Mouse (Mus musculus) G1E (cell line): ENCODE measurements at regions not wholly inside any gene's neighbourhood (a gene's known extent, or its start where the extent isn't known, plus 50 kb on each side); places are given as distances from the start of the nearest gene placed in this dataset.

Source experiments
- ATAC-seq: 2 replicates; pipeline ENCODE4 v1.8.0; 2016; ENCODE audit warnings: mild to moderate bottlenecking; ENCODE audit not compliant: insufficient number of reproducible peaks, poor library complexity, low FRiP score, severe bottlenecking; ENCODE audit errors: extremely low read depth
- DNase-seq: peaks from one replicate; pipeline ENCODE4 v3.0.0; 2012; ENCODE audit warnings: low spot score
- H3K27me3 ChIP-seq: 2 replicates; pipeline ENCODE4 v1.6.1; 2012; ENCODE audit warnings: mild to moderate bottlenecking, low read length, inconsistent platforms; ENCODE audit not compliant: insufficient read depth
- H3K36me3 ChIP-seq: replicated peaks from 2 replicates; pipeline ENCODE3; 2012; ENCODE audit warnings: mild to moderate bottlenecking, inconsistent platforms
- H3K4me1 ChIP-seq: 2 replicates; pipeline ENCODE4 v1.6.1; 2012; ENCODE audit warnings: low read depth, low read length, inconsistent platforms, mixed read lengths; ENCODE audit not compliant: insufficient read depth
- H3K4me3 ChIP-seq: 2 replicates; pipeline ENCODE4 v1.5.1; 2012; ENCODE audit warnings: low read depth, mild to moderate bottlenecking, inconsistent platforms, low read length, moderate library complexity, mixed read lengths
- H3K9me3 ChIP-seq: replicated peaks from 2 replicates; pipeline ENCODE4 v1.6.1; 2012; ENCODE audit warnings: inconsistent platforms
- CTCF ChIP-seq: IDR thresholded peaks from 2 replicates; pipeline ENCODE4 v1.5.1; 2012; ENCODE audit warnings: low read depth, low read length, inconsistent platforms, mixed read lengths
- GATA1 ChIP-seq: IDR thresholded peaks from 2 replicates; pipeline ENCODE4 v1.6.1; 2012; ENCODE audit warnings: borderline replicate concordance, low read length, inconsistent platforms, mixed read lengths
- GATA2 ChIP-seq: IDR thresholded peaks from 2 replicates; pipeline ENCODE4 v1.6.1; 2012; ENCODE audit warnings: low read depth, low read length, inconsistent platforms, borderline replicate concordance
- POLR2AphosphoS5 ChIP-seq: IDR thresholded peaks from 2 replicates; pipeline ENCODE4 v1.6.1; 2012; ENCODE audit warnings: low read depth, low read length, inconsistent platforms; ENCODE audit not compliant: insufficient replicate concordance
- TAL1 ChIP-seq: conservative IDR thresholded peaks from 2 replicates; pipeline ENCODE4 v1.6.1; 2012; ENCODE audit warnings: low read depth, low read length, inconsistent platforms, mixed read lengths

DNA sequence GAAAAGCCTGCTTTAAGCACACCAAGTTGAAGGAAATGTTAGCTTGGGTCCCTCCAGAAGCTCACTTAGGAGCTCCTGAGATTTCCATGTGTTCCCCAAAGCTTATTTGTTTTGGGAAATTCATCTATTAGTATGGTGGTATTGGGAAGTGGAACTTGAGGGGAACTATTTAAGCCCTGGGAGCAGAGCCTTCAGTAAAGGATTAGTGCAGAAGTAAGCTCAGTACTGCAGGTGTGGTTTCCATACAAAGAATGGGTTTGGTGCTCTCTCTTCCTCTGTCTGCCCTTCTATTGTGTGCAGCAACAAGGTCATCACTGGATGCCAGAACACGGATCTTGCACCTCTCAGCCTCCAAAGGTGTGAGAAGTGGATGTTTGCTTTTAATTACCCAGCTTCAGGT lies 57.2 kb downstream of the Foxa2 start:
- Histone ChIP-seq H3K27me3 (no peaks in the 10 kb centered on the region), H3K4me1 (no peaks in the 10 kb centered on the region), H3K4me3 (no peak overlapping the region), H3K36me3 (no peaks in the 10 kb centered on the region), H3K9me3 (peaks cover 14% of the 10 kb centered on the region)
- TF ChIP-seq GATA2 (no peak), TAL1 (no peak), POLR2AphosphoS5 (no peak), GATA1 (no peak), CTCF (no peak)
- DNase-seq (no peak), ATAC-seq (no peak)

DNA sequence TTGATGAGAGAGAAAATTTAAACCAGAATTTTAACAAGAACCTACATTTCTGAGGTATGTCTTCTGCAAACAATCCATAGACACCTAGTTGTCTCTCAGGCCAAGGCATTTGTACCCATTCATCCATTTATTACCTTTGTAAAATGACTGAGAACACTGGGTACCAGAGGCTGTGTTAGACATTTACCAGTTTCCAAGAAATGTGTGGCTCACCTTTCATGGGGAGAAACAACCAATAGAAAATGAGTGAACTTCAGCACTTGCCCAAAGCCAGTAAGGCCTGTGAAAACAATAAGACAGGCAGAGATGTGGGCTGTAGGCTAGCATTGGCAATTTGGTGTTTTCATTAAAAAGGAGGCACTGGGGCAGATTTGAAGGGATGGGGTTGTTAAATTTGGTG lies 58.2 kb downstream of the Foxa2 start:
- no peaks in the 10 kb centered on the region for H3K4me1 ChIP-seq
- H3K9me3 ChIP-seq, result peaks cover 17% of the 10 kb centered on the region
- H3K27me3 ChIP-seq, result no peaks in the 10 kb centered on the region
- no peak overlapping the region for H3K4me3 ChIP-seq
- TF ChIP-seq CTCF (no peak), GATA1 (no peak), TAL1 (no peak), POLR2AphosphoS5 (no peak), GATA2 (no peak)
- H3K36me3 ChIP-seq, result no peaks in the 10 kb centered on the region
- DNase-seq (no peak), ATAC-seq (no peak)

DNA sequence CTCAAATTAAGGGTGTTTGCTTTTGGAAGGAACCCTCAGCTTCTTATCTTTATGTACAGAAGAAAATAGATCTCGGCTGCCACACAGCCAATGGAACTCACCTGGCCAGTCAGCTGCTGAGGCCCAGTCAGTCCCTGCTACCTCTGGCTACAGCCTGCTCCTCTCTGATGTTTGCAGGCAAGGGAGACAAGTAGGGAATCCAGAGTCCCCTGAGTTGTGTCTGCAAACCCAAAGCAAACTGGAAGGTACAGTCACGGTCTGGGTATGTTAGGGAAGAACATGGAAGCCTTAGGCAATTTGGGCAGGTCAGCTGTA lies 61.6 kb downstream of the Foxa2 start:
- Histone ChIP-seq H3K9me3 (peaks cover 22% of the 10 kb centered on the region), H3K27me3 (no peaks in the 10 kb centered on the region), H3K36me3 (no peaks in the 10 kb centered on the region), H3K4me3 (no peak overlapping the region), H3K4me1 (no peaks in the 10 kb centered on the region)
- no peak for ATAC-seq
- TF ChIP-seq POLR2AphosphoS5, result no peak
- DNase-seq, result no peak

DNA sequence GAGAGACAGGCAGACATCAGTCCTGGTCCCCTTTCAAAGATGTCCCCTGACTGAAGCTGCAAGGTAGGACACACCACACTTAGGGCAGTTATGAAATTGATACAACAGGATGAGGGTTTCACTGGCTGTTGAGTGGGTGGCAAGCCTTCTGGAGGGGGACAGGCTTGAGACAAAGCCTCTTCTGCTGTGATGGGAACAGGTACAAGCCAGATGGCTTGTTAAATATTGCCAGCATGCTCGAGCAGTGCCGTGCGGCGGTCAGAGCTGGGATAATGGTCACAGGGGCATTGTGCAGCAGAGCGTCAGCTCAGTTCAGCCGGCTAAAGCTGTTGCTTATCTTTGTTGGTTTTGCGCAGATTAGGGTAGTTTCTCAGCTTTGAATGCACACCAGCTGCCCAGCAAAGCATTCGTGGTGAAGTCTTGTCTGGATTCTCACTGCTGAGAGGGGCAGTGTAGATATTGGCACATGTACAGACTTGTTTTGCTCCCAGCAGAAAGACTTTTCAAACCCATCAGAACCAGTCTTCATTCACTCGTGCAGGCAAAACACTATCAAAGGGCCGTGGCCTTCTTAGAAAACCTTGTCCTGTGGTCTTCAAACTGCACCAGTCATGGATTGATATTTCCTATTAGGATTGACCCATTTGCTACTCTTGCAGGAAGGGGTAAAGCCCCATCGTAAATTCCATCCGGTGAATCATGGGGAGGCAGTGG lies 62.1 kb downstream of the Foxa2 start:
- TF ChIP-seq GATA1 (no peak), CTCF (no peak), GATA2 (no peak), POLR2AphosphoS5 (no peak), TAL1 (no peak)
- Histone ChIP-seq H3K4me3 (no peak overlapping the region), H3K9me3 (peaks cover 24% of the 10 kb centered on the region), H3K4me1 (no peaks in the 10 kb centered on the region), H3K27me3 (no peaks in the 10 kb centered on the region), H3K36me3 (no peaks in the 10 kb centered on the region)
- DNase-seq (no peak), ATAC-seq (no peak)

DNA sequence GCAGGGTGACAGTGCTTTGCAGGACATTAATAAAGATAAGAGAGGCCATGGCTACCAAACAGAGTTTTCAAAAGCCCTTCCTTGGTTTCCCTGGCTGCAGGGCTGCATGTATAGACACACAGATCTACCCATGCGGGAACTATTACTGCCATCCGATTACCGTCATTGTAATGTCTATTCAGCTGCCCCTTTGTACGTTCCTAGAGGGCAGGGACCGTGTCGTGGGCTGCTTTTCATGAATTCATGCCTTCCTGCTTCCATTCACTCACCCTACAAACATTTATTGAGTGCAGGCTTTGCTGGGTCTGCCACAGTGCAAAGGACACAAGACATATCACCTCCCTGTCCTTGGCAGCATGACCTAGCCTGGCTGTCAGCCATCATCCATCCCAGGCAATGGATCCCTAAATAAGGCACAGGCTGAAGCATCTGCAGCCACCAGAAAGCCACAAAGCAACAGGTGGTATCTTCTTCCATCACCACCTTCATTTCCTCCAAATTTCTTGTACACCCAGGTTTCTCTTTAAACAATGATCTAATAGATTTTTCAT lies 65.8 kb downstream of the Foxa2 start:
- Histone ChIP-seq H3K9me3 (peaks cover 31% of the 10 kb centered on the region), H3K27me3 (no peaks in the 10 kb centered on the region), H3K36me3 (no peaks in the 10 kb centered on the region), H3K4me3 (no peak overlapping the region), H3K4me1 (no peaks in the 10 kb centered on the region)
- ATAC-seq (no peak), DNase-seq (no peak)
- TF ChIP-seq GATA2, result no peak
- no peak for TF ChIP-seq GATA1
- TF ChIP-seq CTCF, result no peak
- TF ChIP-seq POLR2AphosphoS5, result no peak
- no peak for TF ChIP-seq TAL1

DNA sequence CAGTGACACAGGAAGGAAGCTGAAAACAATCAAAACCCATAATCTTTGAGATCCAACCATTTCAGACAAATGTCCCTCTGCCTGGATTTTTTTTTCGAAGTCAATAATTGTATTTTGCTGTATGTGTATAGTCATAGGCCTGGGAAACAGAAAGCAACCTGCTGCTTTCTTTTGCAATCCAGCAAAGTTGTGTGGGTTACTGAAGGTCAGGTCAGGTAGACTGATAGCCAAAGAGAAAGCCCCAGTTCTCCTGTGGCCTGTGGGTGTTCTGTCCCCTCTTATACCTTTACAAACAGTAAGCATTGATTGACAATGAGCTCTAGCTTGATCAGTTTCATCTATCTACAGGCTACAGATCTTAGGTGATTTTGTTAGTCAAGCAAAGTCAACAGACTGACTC lies 66.4 kb downstream of the Foxa2 start:
- H3K27me3 ChIP-seq, result no peaks in the 10 kb centered on the region
- TF ChIP-seq GATA2 (no peak), GATA1 (no peak), POLR2AphosphoS5 (no peak), TAL1 (no peak), CTCF (no peak)
- H3K9me3 ChIP-seq, result peaks cover 33% of the 10 kb centered on the region
- ATAC-seq (no peak), DNase-seq (no peak)
- H3K4me1 ChIP-seq, result no peaks in the 10 kb centered on the region
- no peaks in the 10 kb centered on the region for H3K36me3 ChIP-seq
- H3K4me3 ChIP-seq, result no peak overlapping the region
